Mouse (Mus musculus): ENCODE results near the gene Hist1h4b.

Hist1h4b gene

GRCm38 (mm10) chr13:23799405-23799804 lies 42.6 kb downstream of the Hist1h4b start:
- DNase-seq (ENCODE audit: low read depth, low spot score): no peak

- DNase-seq (ENCODE audit: low read depth, low spot score): no peak
Observed at GRCm38 (mm10) chr13:23804532-23804931, 47.7 kb downstream of the Hist1h4b start.

- no peak for DNase-seq (ENCODE audit: low read depth, low spot score)
Observed at GRCm38 (mm10) chr13:23806422-23807052, 49.7 kb downstream of the Hist1h4b start, which contains the start of gene Slc17a2. TSS of gene Slc17a2 (plus strand) at chr13:23806993.

Data from retina, postnatal 7 days (tissue).